Mouse (Mus musculus) ovary, postnatal 36 days (tissue): ENCODE results near the gene Lrguk.

Experiments used
- DNase-seq: peaks from one replicate; pipeline ENCODE4 v3.0.0; 2022; ENCODE audit warnings: low spot score, mixed read lengths

Gene Lrguk

DNA sequence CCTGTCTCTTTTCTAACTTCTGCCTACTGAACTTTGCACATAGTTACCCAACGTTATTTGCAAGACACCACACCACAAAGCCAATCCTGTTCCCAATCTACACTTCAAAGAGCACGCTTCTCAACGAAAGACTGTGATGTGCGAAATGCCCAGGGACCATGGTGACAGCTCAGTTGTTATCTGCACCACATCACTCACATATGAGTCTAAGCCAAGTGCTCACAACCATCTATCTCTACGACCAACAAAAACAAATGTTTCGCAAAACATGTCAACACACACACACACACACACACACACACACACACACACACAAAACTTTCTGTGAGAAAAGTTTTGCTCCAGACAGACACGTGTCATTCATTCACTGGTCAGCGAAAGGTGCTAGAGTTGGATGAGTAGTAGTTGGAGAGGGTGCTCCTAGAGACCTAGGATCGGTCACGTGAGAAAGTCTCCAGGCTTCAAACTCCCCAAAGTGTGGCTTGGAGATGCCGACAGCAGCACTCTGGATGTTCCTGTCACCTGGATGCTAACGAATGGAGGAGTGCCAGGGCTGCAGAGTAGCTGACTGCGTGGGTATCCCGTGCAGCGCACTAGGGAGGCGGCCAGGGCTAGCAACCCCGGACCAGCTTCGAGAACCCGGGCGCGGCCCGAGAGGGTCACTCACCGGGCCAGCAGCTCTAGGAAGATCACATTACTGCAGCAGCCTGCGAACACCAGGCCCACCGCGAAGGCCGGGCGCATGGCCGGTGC is 147.0 kb downstream of the Lrguk start:
- no peak for DNase-seq

DNA sequence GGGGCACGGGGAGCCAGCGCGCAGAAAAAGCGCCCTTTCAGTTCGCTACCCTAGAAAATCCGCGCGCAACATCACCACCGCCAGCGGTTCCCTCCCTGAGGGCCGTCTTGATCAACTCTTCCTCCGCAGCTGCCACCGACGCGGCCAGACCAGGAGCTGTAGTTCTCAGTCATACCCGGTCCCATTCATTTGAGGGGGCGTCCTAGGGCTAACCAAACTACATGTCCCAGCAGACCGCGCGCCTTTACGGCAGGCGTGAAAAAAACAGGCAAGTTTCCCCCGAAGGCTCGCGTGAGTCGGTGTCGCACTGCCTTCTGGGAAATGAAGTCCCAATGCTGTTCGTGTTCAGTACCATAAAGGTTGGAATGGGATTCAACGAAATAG is 147.6 kb downstream of the Lrguk start, which contains the start of gene Slc35b4:
Slc35b4 (minus strand) TSS at position 248 of the 384 bp plus-strand sequence.
- peak; percentile 89 for DNase-seq

- DNase-seq, result no peak
These were observed 149.8 kb downstream of the Lrguk start for GRCm38 (mm10) chr6:34179007-34179406.

- no peak for DNase-seq
These were observed 150.7 kb downstream of the Lrguk start for GRCm38 (mm10) chr6:34179911-34180310.

DNA sequence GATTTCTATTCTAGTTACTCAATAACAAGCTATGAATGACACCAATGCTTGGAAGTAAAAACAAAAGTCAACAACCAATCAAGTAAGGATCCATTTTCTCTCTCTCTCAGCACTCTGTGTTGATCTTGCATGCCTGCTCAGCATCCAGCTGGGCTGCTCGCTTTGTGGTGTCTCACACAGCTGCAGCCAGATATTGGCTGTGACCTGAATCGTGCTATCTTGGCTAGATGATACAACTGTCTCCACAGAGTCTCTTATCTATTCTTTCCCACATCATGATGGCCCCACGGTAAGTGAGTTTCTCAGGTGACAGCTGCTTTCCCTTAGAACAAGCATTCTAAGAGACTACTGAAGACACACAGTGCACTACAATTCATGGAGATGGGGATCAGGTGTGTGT is 152.7 kb downstream of the Lrguk start:
- no peak for DNase-seq

- no peak for DNase-seq
These were observed 154.1 kb downstream of the Lrguk start for GRCm38 (mm10) chr6:34183326-34183725.
